Mouse (Mus musculus): ENCODE data around the gene Rln1. TPM values are rescaled to one million over a fixed set of nuclear protein-coding genes. Genes with fewer than 3 reads are reported as not detected.

Gene Rln1
- total and polyA plus RNA-seq, 3 experiments, result not detected

- no peak for DNase-seq
- 48% methylated on average over 7 of the region's 7 CpGs for WGBS
- H3K4me3 ChIP-seq, result no peak overlapping the region
- intact Hi-C loops (cut with DNase I), result no loop called here
- H3K79me2 ChIP-seq (replicated peaks; ENCODE audit: control insufficient read depth, insufficient read depth, low read length), result no peaks in the 10 kb centered on the region
- TF ChIP-seq CTCF (IDR thresholded peaks at IDR 0.05), result no peak
- TF ChIP-seq EP300 (IDR thresholded peaks at IDR 0.05; ENCODE audit: insufficient read depth, low read depth, low read length), result no peak
- H3K36me3 ChIP-seq (ENCODE audit: control insufficient read depth, insufficient read depth, low read length), result peaks cover 4% of the 10 kb centered on the region
- H3K27ac ChIP-seq, result no peak overlapping the region
- H3K4me1 ChIP-seq (ENCODE audit: control insufficient read depth, insufficient read depth, low read length), result no peaks in the 10 kb centered on the region
- no peaks in the 10 kb centered on the region for H3K27me3 ChIP-seq (ENCODE audit: control insufficient read depth, insufficient read depth, low read length)
- no peak overlapping the region for H3K9ac ChIP-seq (ENCODE audit: low read depth, low read length)
Observed at GRCm38 (mm10) chr19:29285451-29285869, 49.0 kb downstream of the Rln1 start.

Other genes with a start within 250 kb of the Rln1 start
- 1 to 10 TPM; 5.0 to 6.2 TPM for gene Rcl1, start 233.3 kb downstream of the Rln1 start, total RNA-seq (2021)
- gene Rcl1, start 233.3 kb downstream of the Rln1 start, polyA plus RNA-seq (2012; rRNA removed), result 5.3 and 5.6 TPM in 2 replicates
- 10 to 100 TPM; 17.8 to 19.5 TPM for gene Jak2, start 82.8 kb downstream of the Rln1 start, total RNA-seq (2021)
- 4.3 and 9.1 TPM in 2 replicates for gene Jak2, start 82.8 kb downstream of the Rln1 start, polyA plus RNA-seq (2012; rRNA removed)
- gene Insl6, start 9.3 kb downstream of the Rln1 start, total RNA-seq (2021), result under 1 TPM in 1 of 2 experiments, not detected in 1; 0.73 TPM
- gene Insl6, start 9.3 kb downstream of the Rln1 start, polyA plus RNA-seq (2012; rRNA removed), result 0.26 and 0.39 TPM in 2 replicates
- gene Plgrkt, start 32.7 kb upstream of the Rln1 start, total RNA-seq (2021), result 10 to 100 TPM; 22.9 to 28.1 TPM
- gene Plgrkt, start 32.7 kb upstream of the Rln1 start, polyA plus RNA-seq (2012; rRNA removed), result 29.9 and 36.4 TPM in 2 replicates
- 1 to 10 TPM; 1.8 to 5.4 TPM for gene Cd274, start 32.8 kb upstream of the Rln1 start, total RNA-seq (2021)
- gene Cd274, start 32.8 kb upstream of the Rln1 start, polyA plus RNA-seq (2012; rRNA removed), result 4.3 and 5.2 TPM in 2 replicates
- gene Pdcd1lg2, start 76.2 kb upstream of the Rln1 start, total RNA-seq (2021), result not detected
- gene Pdcd1lg2, start 76.2 kb upstream of the Rln1 start, polyA plus RNA-seq (2012; rRNA removed), result 0.14 TPM in 1 of 2 replicates, not detected in the other
- 10 to 100 TPM; 16.9 to 20.6 TPM for gene Ric1, start 187.6 kb upstream of the Rln1 start, total RNA-seq (2021)
- 9.2 and 15.0 TPM in 2 replicates for gene Ric1, start 187.6 kb upstream of the Rln1 start, polyA plus RNA-seq (2012; rRNA removed)

Measured in heart, adult 2 months (tissue).